Mouse (Mus musculus): ENCODE data around the gene Vmn1r59. TPM values are rescaled to one million over a fixed set of nuclear protein-coding genes. Genes with fewer than 3 reads are reported as not detected.
"Not testable (repeated sequence)": the region's sequence is repeated elsewhere in the genome, so short reads cannot be mapped to it uniquely, and the experiment has no call there.

The Vmn1r59 gene
- total RNA-seq (2017): not detected in 2 replicates

DNA sequence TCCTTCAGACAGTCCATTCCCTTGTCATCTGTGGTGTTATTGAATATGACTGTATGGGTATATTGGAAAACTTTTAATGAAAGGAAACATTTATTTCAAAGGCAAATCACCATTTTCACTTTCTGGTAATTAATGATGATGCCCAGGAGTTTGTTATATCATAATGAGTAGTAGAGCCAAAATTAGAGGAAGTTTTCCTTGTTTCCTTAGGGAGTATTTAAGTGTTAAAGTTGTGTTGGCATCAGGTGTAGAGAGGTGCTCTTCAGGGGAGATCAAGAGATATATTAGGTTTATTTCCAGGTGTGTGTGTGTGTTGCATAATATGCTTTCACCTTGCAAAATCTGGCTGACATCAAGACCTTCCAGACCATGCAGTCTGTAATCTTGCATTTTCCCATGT is at the start of gene Vmn1r59:
Gene Vmn1r59 (minus strand): TSS at position 101 of the 400 bp plus-strand sequence.
- no peak for ATAC-seq (replicated peaks; ENCODE audit: low read depth, poor library complexity, severe bottlenecking)

DNA sequence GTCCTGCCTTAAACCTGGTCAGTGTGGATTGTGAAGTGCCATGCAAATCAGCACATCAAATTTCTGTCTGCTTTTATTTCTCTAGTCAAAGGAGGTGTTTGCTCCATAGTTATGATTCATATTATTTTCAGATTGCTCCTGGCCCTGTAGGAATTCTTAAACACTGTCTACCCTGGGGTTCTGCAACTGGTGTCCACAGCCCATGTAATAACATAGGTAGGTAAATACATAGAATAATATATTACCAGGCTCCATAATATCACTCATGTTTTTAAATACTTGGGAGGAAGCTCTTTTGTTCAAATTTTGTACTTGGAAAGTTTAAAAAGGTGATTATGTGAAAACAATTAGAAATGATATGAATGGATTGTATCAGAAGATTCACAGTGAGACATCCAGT is 37.3 kb upstream of the Vmn1r59 start, which contains the start of gene Vmn2r28:
Gene Vmn2r28 (minus strand): TSS at position 101 of the 400 bp plus-strand sequence.
- not testable (repeated sequence) for ATAC-seq (replicated peaks; ENCODE audit: low read depth, poor library complexity, severe bottlenecking)

DNA sequence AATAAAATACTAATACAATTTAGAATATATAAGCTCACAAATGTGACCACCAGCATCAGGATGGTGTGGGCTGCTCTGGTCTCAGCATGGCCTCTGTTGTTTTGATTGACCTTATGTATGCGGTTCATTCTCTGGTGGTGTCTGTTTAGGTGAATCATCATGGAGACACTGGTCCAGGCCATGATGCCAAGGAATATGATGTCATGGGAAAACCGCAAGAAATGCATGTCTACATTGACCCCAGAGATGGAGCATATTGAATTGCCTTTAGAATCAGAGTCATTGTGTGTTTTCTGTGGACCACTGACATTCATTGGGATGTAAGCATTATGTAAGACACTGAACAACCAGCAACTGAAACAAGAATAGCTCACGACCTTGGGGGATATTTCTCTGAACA is 2.6 kb downstream of the Vmn1r59 start:
- ATAC-seq (replicated peaks; ENCODE audit: low read depth, poor library complexity, severe bottlenecking): not testable (repeated sequence)

DNA sequence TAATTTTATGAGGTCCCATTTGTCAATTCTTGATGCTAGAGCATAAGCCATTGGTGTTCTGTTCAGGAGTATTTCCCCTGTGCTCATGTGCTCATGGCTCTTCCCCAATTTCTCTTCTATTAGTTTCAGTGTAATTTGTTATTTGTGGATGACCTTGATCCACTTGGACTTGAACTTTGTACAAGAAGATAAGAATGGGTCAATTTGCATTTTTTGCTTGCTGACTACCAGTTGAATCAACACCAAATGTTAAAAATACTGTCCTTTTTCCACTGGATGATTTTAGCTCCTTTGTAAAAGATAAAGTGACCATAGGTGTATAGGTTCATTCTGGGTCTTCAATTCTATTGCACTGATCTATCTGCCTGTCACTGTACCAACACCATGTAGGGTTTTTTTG is 7.9 kb downstream of the Vmn1r59 start:
- ATAC-seq (replicated peaks; ENCODE audit: low read depth, poor library complexity, severe bottlenecking): no peak

DNA sequence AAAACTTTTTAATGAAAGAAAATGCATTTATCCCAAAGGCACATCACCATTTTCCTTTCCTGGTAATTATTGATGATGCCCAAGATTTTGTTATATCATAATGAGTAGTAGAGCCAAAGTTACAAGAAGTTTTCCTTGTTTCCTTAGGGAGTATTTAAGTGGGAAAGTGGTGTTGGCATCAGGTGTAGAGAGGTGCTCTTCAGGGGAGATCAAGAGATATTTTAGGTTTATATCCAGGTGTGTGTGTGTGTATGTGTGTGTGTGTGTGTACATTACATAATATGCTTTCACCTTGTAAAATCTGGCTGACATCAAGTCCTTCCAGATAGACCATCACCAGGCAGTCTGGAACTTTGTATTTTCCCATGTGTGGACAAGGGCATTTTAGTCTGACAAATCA is 43.3 kb downstream of the Vmn1r59 start, which contains the start of gene Vmn1r58:
Gene Vmn1r58 (minus strand): TSS at position 101 of the 400 bp plus-strand sequence.
- ATAC-seq (replicated peaks; ENCODE audit: low read depth, poor library complexity, severe bottlenecking): not testable (repeated sequence)

DNA sequence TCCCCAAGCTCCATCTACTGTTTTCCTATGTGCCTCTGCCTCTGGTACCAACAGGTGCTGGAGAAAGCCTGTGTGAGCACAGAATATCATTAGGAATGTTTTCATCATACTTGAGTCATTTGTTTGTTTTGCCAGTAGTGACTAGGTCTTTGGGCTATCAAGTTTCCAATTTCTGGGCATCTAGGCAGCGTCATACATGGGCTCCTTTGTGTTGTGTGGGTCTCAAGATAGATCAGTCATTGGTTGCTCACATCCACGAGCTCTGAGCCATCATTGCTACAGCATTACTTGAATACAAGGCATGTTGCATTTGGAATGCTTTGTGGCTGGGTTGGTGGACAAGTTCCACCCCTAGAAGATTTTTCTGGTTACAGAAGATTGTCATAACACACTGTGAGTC is 50.4 kb downstream of the Vmn1r59 start:
- ATAC-seq (replicated peaks; ENCODE audit: low read depth, poor library complexity, severe bottlenecking): no peak

Other genes with a start within 250 kb of the Vmn1r59 start
- not detected in 2 replicates for gene Vmn1r57, start 238.3 kb downstream of the Vmn1r59 start, total RNA-seq (2017)
- gene Gm5065, start 106.2 kb downstream of the Vmn1r59 start, total RNA-seq (2017): not detected in 2 replicates
- not detected in 2 replicates for gene Nlrp2, start 105.7 kb downstream of the Vmn1r59 start, total RNA-seq (2017)
- gene Vmn1r58, start 43.4 kb downstream of the Vmn1r59 start, total RNA-seq (2017): not detected in 2 replicates
- gene Vmn2r28, start 37.2 kb upstream of the Vmn1r59 start, total RNA-seq (2017): not detected in 2 replicates
- gene Vmn1r60, start 90.5 kb upstream of the Vmn1r59 start, total RNA-seq (2017): not detected in 2 replicates
- not detected in 2 replicates for gene Vmn1r61, start 156.5 kb upstream of the Vmn1r59 start, total RNA-seq (2017)
- not detected in 2 replicates for gene Vmn1r62, start 216.9 kb upstream of the Vmn1r59 start, total RNA-seq (2017)